Mouse (Mus musculus): ENCODE measurements around the gene Fmnl1.

Fmnl1 gene

DNA sequence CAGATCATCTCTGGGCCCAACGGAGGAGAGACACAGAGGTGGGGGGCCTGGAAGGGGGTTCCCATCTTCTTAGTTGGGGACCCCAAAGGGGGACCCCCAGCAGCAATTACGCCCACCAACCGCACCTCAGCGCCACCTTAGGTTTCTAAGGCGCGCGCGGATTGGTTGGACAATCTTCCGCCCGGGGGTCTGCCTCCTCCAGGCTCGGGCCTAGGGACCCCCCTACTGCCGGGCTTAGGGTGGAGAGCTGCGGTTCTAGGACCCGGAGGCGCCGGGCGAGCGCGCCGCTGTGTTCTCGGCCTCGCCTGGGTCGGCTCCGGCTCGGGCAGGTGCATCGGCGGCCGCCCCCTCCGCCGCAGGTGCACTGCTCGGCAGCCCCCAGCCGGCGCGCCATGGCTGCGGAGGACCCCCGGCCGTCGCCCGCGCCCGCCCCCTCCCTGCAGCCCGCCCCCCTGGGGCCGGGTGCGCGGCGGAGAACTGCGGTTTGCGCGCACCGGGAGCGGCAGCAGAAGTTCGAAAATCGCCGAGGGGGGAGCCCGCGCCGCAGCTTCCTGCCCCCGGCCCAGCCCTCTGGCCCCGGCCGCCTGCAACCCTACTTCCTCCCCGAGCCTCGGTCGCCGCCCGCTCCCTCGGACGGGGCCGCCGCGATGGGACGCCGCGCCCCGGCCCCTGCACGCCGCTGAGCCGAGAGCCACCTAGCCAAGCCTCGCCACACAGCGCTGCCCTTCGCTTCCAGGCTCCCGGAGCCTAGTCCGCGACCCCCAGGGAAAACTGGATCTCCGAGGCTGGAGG, at the start of gene Fmnl1:
TSS of gene Fmnl1 (plus strand) at position 614 of the 792 bp plus-strand sequence.
- TF ChIP-seq GATA4 (IDR thresholded peaks at IDR 0.05; ENCODE audit: insufficient replicate concordance, low read length) = no peak

DNA sequence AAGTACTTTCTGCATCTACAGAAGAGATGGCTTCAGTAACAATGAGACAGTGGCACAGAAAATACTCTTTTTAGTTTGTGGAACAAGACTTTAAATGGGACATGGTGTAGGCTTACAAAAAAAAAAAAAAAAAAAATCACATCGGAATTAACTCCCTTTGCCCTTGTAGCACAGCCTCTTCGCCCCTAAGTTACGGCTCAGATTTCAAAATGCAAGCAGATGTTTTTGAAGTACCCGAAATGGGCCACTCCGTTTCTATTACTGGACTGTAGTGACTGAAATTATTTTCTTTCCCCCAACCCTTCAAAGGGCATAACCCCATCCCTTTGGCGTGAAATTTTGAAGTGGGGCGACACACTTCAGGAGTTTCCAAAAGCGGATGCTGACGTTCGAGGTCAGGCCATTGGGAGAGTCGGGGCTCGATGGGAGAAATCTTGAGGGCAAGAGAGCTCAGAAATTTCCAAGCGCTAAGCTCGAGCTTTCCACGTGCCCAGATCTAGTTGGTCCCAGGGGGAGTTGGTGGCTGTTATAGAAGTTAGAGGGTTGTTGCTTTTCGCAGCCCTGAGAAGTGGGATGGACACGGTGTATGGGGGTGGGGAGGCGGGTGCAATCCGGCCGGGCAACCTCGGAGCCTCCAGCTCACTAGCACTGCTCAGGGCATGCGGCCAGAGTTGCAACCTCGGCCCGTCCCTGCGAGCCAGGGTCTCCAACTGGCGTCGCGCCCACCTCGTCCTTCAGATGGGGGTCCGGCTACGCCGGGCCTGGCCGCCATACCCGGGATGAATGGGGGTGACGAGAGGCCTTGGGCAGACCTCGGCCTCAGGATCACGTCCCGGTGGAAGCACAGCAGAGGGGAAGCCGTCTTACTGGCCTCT, 39.0 kb upstream of the Fmnl1 start, which contains the start of gene Hexim2:
TSS of gene Hexim2 (plus strand) at position 729 of the 875 bp plus-strand sequence.
- no peak for TF ChIP-seq GATA4 (IDR thresholded peaks at IDR 0.05; ENCODE audit: insufficient replicate concordance, low read length)

DNA sequence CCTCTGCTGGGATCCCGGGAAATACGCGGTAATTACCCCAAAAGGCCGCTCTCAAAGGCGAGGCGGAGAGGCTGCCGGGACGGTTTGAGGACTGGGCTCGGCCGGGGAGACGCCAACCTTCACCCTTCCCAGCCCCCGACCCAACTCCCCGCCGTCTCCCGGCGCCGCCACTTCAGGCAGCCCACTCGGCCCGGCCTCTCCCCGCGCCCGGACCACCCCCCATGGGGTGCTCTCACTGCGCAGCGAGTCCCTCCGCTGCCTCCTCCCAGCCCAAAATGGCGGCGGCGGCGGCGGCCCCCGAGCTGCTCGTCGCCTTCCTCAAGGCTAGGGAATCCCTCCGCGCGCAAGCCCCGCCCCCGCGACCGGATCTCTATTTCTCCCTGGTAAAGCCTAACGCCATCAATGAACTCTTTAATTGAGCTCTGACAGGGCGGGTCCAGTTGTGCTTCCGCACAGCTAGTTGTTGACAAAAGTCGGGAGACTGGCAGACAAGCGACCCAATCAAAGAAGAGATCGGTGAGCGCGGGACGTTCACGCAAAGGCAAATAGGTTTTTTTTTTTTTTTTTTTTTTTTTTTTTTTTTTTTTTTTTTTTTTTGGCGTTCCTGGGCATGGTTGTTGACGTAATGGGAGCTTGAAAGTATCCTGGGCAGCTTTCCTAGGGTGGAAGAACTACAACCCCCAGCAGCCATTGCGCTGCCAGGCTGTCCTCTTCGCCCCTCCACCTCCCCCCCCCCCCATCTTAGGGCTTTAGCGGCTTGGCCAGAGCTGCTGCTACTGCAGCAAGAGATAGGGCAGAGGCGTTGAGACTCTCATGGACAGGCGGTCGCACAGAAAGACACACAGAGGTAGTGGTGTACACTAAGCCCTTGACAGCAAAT, 38.1 kb upstream of the Fmnl1 start:
- TF ChIP-seq GATA4 (IDR thresholded peaks at IDR 0.05; ENCODE audit: insufficient replicate concordance, low read length) = no peak; the same call in 1 of the 2 replicates

DNA sequence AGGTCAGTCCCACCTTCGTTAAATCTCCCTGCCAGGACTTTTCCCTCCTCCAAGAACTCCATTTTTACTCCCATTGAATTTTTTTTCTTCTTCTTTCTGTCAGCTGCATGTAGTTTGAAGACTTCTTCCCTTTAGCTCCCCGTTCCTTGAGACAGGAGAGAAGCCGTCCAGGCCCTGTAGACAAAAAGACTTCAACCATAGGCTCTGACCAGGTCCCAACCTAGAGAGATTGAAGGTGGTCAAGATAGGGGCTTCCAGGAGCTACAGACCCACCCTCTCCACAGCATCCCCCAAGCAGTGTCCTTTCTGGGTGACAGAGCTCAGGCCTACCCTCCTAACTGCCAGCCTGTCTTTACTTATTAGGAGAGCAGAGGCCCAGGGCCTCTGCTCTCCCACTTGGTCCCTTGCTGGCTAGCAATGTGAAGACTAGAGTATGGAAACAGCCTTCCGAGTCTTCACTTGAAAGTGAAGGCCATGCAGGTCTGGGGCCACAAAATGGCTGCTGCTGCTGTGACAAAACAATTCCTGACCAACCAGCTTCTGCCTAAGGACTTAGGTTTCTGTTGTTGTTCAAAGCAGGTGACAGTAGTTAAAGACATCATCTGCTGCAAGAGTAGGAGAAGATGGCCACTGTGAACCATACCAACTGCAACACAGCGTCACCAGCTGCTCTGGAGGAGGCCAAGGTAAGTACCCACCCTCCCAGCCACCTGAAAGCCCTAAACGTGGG, 37.3 kb upstream of the Fmnl1 start:
- TF ChIP-seq GATA4 (IDR thresholded peaks at IDR 0.05; ENCODE audit: insufficient replicate concordance, low read length) = no peak

DNA sequence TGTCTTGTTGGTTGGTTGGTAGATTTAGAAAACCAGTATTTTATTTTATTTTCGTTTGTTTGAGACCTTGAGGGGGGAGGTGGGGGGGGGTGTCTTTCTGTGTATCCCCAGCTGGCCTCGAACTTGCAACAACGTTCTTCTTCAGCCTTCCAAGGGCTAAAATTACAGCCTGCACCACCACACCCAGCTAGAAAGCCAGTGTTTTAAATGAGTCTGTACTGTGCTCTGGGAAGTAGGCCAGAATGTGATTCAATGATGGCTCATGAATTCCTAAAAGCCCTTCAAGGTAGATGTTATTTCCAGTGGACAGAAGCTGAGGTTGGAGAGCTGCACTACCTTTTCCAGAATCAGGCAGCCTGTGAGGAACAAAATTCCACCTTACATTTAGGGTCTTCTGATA, 36.7 kb upstream of the Fmnl1 start:
- TF ChIP-seq GATA4 (IDR thresholded peaks at IDR 0.05; ENCODE audit: insufficient replicate concordance, low read length) = no peak

DNA sequence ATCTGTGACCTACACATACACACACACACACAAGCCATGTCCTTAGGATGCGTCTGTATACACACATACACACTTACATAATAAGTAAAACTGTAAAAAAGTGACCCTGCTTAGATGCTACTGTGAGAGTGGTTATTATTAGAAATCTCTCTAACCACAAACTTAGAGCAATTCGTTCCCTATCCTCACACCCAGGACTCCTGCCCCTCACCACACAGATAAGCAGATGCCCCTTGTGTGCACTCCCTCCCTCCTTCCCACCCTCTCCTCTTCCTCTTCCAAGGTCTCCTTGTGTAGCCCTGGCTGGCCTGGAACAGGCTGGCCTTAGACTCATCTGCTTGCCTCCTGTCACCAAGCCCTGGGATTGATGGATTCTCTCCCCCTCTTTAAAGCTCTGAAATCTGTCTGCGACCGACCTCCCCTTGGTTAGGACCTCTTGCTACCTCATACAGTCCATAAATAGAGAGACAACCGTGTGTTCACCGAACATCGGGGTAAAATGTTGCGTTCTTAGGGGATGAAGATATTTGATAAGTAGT, 34.8 kb upstream of the Fmnl1 start:
- no peak for TF ChIP-seq GATA4 (IDR thresholded peaks at IDR 0.05; ENCODE audit: insufficient replicate concordance, low read length)

DNA sequence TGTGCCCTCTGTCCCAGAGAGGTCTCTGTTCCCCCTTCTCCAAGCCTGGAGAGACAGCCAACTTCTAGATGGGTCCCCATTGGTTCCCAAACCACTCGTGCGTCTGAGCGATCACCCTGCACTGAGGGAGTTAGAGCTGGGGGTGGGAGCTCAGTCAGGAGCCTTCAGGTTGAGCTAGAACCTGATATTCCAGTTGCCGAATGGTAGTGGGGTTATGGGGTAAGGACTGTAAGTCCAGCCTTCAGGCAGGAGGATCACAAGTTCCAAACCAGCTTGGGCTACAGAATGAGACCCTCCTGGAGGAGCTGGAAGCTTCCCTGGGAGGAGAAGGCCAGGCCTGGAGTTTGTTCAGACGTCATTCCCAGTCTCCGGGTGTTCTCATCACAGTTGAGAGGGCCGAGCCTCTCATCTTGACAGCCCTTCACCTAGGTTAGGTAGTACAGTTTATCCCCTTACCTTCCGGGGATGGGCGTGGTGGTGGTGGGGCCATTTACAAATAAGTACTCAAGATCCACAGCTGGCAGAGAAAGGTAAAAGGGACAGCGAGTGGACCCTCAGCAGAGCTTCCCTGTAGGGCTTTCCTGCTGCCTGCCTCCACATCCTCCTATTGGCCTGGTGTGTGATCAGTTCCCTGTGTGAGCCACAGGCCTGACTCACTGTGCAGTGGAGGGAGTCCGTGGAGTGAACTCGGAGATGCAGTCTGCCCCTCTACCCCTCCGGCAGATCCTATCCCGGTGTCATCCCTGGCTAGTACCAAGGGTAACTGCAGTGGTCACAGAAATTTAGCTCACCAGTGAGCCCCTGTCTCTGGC, 30.8 kb upstream of the Fmnl1 start:
- TF ChIP-seq GATA4 (IDR thresholded peaks at IDR 0.05; ENCODE audit: insufficient replicate concordance, low read length) = no peak

DNA sequence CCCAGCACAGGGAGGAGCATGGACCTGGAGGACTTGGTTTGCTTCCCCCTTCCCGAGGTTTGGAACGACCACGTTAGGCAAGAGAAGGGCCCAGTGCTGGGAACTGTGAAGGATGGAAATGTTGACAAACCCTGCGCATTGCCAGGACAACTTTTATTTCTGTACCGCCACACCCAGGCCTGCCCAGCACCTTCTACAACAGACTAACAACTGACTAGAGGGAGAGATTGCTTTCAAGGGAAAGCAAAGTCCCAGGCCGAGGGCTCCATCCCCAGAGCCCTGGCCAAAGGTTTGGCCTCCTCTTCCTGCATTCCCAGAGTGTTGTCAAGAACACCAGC, 30.2 kb upstream of the Fmnl1 start:
- no peak for TF ChIP-seq GATA4 (IDR thresholded peaks at IDR 0.05; ENCODE audit: insufficient replicate concordance, low read length)

DNA sequence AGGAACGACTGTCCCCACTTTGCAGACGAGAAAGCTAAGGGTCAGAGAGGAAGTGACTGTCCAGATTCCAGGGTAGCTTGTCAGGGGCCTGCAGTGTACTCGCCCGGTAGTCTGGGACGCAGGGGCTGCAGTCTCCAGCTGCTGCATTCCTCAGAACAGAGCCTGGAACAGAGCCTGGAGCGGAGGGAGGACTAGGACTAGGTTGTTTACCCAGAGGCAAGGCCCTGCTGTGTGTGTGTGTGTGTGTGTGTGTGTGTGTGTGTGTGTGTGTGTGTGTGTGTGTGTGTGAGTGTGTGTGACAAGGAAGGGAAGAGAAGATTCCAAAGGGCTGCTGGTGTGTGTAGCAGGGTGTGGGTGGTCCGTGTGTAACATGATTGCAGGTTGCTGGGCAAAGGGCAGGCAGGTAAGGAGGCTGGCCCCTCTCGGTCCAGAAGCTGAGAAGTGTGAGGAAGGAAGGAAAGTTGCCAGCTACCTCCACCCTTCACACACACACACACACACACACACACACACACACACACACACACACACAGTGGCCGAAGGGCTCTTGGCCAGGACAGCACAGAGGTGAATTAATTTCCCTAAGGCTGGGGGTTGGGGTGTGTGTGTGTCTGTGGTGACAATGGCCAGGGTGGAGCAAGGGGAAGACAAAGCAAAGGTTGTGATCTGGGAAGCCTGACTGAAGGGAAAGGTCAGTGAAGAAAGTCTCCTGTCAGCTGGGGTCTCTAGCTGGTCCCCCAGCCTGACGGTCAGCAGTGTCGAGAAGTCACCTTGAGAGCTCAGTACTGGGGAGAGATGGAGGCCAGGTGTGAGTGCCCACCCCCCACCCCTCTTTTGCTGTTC, 29.6 kb upstream of the Fmnl1 start:
- TF ChIP-seq GATA4 (IDR thresholded peaks at IDR 0.05; ENCODE audit: insufficient replicate concordance, low read length) = no peak

DNA sequence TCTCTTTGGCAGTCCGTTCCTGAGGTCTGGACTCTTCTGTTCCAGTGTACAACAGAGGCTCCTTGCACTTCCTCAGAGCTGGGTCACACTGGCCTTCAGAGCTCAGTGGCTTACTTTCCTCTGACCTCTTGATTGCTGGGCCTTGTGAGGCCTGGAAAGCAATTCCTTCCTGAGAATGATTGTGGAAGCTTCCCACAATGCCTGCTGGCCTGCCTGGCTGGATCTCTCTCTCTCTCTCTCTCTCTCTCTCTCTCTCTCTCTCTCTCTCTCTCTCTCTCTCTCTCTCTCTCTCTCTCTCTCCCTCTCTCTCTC, 29.0 kb upstream of the Fmnl1 start:
- no peak for TF ChIP-seq GATA4 (IDR thresholded peaks at IDR 0.05; ENCODE audit: insufficient replicate concordance, low read length)

DNA sequence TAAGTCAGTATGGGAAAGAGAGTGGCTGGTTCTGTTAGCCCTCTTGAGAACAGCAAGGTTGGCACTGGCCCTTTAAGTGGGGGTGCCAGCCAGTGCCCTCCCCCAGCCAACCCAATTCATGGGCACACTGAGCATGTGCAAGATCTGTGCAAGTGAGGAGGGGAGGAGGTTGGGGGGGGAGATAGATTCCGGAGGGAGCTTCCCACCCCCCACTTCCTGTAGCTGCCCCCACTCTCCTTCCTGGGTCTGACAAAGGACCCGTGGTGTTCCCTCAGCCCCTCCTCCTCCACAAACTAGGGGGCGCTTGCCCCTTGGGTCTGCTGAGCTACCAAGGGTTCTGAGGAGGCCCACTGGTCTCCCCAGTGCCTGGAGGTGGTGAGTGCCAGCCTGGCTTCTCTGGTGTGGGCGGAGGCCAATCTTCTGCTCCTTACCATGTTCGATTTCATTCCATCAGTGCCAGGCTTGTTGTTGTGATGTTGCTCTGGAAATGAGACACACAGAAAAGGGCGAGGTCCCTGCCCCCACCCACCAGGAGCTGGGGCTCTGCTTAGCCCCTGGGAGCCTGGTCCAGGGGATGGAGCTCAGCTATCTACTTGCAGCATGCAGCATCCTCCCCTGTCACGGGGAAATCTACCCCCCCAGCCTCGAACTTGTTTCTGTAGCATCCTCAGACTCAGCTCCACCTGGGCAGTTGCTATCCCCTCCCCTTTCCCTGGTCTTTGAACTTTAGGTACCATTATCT, 28.3 kb upstream of the Fmnl1 start:
- no peak for TF ChIP-seq GATA4 (IDR thresholded peaks at IDR 0.05; ENCODE audit: insufficient replicate concordance, low read length)

Data from liver, adult (tissue).